Mouse (Mus musculus) kidney, postnatal 0 days (tissue): ENCODE measurements around the gene BC053393. TPM values are rescaled to one million over a fixed set of nuclear protein-coding genes. Genes with fewer than 3 reads are reported as not detected.

Experiments
- ATAC-seq: fragments of 200-750 bp; cut with Nextera tagmentation; replicated peaks from 2 replicates; pipeline ENCODE4 v1.8.0; 2017; ENCODE audit warnings: low read depth, moderate number of reproducible peaks, moderate TSS enrichment, moderate library complexity; ENCODE audit not compliant: low FRiP score
- DNase-seq: peaks from one replicate; pipeline ENCODE4 v3.0.0-alpha.2; 2016; ENCODE audit warnings: low spot score
- H3K27ac ChIP-seq: fragments of 300-500 bp; sonication (generic); 2 replicates; pipeline ENCODE4 v1.5.1; 2014; ENCODE audit warnings: mild to moderate bottlenecking
- H3K27me3 ChIP-seq: fragments of 300-500 bp; sonication (generic); 2 replicates; pipeline ENCODE4 v1.6.1; 2014; ENCODE audit warnings: low read length, mixed read lengths; ENCODE audit not compliant: insufficient read depth
- H3K36me3 ChIP-seq: fragments of 300-500 bp; sonication (generic); 2 replicates; pipeline ENCODE4 v1.6.1; 2014; ENCODE audit warnings: low read length, mixed read lengths; ENCODE audit not compliant: insufficient read depth
- H3K4me1 ChIP-seq: fragments of 300-500 bp; sonication (generic); replicated peaks from 2 replicates; pipeline ENCODE4 v1.6.1; 2014; ENCODE audit warnings: antibody characterized with exemption, low read length, mixed read lengths; ENCODE audit not compliant: insufficient read depth
- H3K4me2 ChIP-seq: fragments of 300-500 bp; sonication (generic); 2 replicates; pipeline ENCODE4 v1.6.1; 2014; ENCODE audit warnings: mild to moderate bottlenecking, low read length, moderate library complexity, mixed read lengths
- H3K4me3 ChIP-seq: fragments of 300-500 bp; sonication (generic); replicated peaks from 2 replicates; pipeline ENCODE4 v1.5.1; 2014; ENCODE audit warnings: low read depth, low read length
- H3K9ac ChIP-seq: fragments of 300-500 bp; sonication (generic); 2 replicates; pipeline ENCODE4 v1.6.1; 2014; ENCODE audit warnings: low read depth, low read length
- H3K9me3 ChIP-seq: fragments of 300-500 bp; sonication (generic); replicated peaks from 2 replicates; pipeline ENCODE4 v1.6.1; 2016; ENCODE audit warnings: low read length, inconsistent platforms, mixed read lengths
- CTCF ChIP-seq: IDR thresholded peaks from 2 replicates; pipeline ENCODE4 v1.5.1; 2016; ENCODE audit warnings: antibody characterized with exemption, low read depth, mild to moderate bottlenecking, moderate library complexity
- WGBS: fragments of 180-500 bp; shearing (Covaris S2); extraction: QIAGEN DNeasy Blood & Tissue Kit; methylation state at CpG from one replicate; pipeline ENCODE4 v1.1.7; 2014; 5-methylcytosine and 5-hydroxymethylcytosine counted together
- polyA plus RNA-seq: library from polyadenylated mRNA; unstranded; fragments of >200 nt; fragmentation: Nextera tagmentation; extraction: Ambion mirVana; gene quantifications from 2 replicates; pipeline ENCODE4 v1.2.1, GENCODE M21; 2015

Gene BC053393
- polyA plus RNA-seq, 1 experiment from 2014 or later, result not detected

GRCm38 (mm10) chr11:46636568-46636967 is 65.2 kb downstream of the BC053393 start:
- Histone ChIP-seq H3K4me3 (no peak overlapping the region), H3K4me2 (no peak overlapping the region), H3K9ac (no peak overlapping the region), H3K4me1 (no peaks in the 10 kb centered on the region), H3K27me3 (no peaks in the 10 kb centered on the region), H3K9me3 (no peaks in the 10 kb centered on the region), H3K27ac (no peak overlapping the region), H3K36me3 (no peaks in the 10 kb centered on the region)
- ATAC-seq (no peak), DNase-seq (no peak)
- no peak; the same call in 1 of the 2 replicates for TF ChIP-seq CTCF
- 81% methylated on average over 3 of the region's 3 CpGs for WGBS

Other genes starting within 250 kb of the BC053393 start
- 0.04 and 0.05 TPM in 2 replicates for gene Itk, start 182.0 kb upstream of the BC053393 start, polyA plus RNA-seq
- not detected in 2 replicates for gene Fam71b, start 175.0 kb upstream of the BC053393 start, polyA plus RNA-seq
- gene Med7, start 134.6 kb upstream of the BC053393 start, polyA plus RNA-seq, result 80.5 and 87.9 TPM in 2 replicates
- 0.06 and 0.11 TPM in 2 replicates for gene Havcr2, start 116.6 kb upstream of the BC053393 start, polyA plus RNA-seq
- gene Gm12169, start 47.3 kb upstream of the BC053393 start, polyA plus RNA-seq, result not detected in 2 replicates
- 0.07 and 0.54 TPM in 2 replicates for gene Dppa1, start 57.7 kb downstream of the BC053393 start, polyA plus RNA-seq
- 0.67 and 0.70 TPM in 2 replicates for gene Timd2, start 135.5 kb downstream of the BC053393 start, polyA plus RNA-seq
- gene Havcr1, start 163.5 kb downstream of the BC053393 start, polyA plus RNA-seq, result 0.80 and 0.93 TPM in 2 replicates
- 0.11 and 0.40 TPM in 2 replicates for gene Timd4, start 239.3 kb downstream of the BC053393 start, polyA plus RNA-seq